Mouse (Mus musculus): ENCODE data around the gene Zfand2a.

The Zfand2a gene

DNA sequence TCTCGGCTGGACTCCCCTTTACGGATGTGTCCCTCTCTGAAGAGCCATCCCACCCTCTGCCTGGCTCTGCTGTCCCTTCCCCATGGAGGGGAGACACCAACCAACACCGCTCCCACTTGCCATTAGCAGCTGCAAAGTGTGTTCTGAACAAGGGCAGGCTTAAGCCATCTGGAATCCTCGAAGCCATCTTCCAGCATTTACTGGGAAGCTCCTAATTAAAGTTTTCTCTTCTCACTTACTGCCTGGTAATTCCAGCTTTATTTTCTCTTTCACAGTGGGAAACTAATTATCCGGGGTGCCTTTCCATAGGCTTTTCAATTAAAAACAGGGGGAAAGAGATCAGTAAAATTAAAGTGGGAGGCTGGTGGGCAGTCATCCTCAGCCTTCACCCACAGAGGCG is 52.0 kb downstream of the Zfand2a start:
- DNase-seq (ENCODE audit: low read depth, low spot score) = no peak

- DNase-seq (ENCODE audit: low read depth, low spot score) = no peak
These were observed 54.5 kb downstream of the Zfand2a start for GRCm38 (mm10) chr5:139429818-139430341.

- no peak for DNase-seq (ENCODE audit: low read depth, low spot score)
These were observed 56.4 kb downstream of the Zfand2a start for GRCm38 (mm10) chr5:139427989-139428388.

GRCm38 (mm10) chr5:139427001-139427400 is 57.3 kb downstream of the Zfand2a start:
- no peak for DNase-seq (ENCODE audit: low read depth, low spot score)

DNA sequence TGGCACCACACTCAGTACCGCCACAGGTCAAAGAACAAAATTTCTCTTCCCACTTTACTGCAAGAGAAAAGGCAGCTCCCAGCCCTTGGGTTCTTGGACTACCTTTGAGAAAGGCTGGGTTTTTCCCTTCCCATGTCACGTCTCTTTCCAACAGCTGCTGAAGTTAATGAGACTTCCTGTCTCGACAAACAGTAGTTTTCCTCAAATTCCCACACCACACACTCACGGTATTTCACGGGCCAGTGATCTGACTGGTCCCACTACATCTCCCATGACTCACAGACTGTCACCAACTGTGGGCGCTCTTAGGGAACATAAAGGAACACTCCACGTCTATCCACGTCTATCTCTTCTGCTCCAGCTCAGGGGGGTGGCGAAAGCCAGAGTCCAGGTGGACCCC is 59.2 kb downstream of the Zfand2a start:
- DNase-seq (ENCODE audit: low read depth, low spot score) = no peak

- DNase-seq (ENCODE audit: low read depth, low spot score) = no peak
These were observed 61.1 kb downstream of the Zfand2a start, which contains the start of gene Gper1 for GRCm38 (mm10) chr5:139423026-139423865. Gper1 (plus strand) TSS chr5:139423151.
